Mouse (Mus musculus): ENCODE measurements around the gene Ush2a. TPM values are rescaled to one million over a fixed set of nuclear protein-coding genes. Genes with fewer than 3 reads are reported as not detected.

The Ush2a gene
- polyA plus RNA-seq, 1 experiment from 2014 or later = 0.09 TPM

GRCm38 (mm10) chr1:188407176-188407575 is 145.4 kb downstream of the Ush2a start:
- Histone ChIP-seq H3K4me3 (no peak overlapping the region), H3K4me1 (no peaks in the 10 kb centered on the region), H3K27me3 (replicated peaks; ENCODE audit: low read depth, poor library complexity, severe bottlenecking) (no peaks in the 10 kb centered on the region), H3K9me3 (no peaks in the 10 kb centered on the region), H3K27ac (replicated peaks) (no peak overlapping the region), H3K36me3 (replicated peaks) (no peaks in the 10 kb centered on the region)
- no peak for DNase-seq (ENCODE audit: low spot score)
- 95% methylated on average over 4 of the region's 4 CpGs for WGBS

GRCm38 (mm10) chr1:188407613-188408386 is 146.0 kb downstream of the Ush2a start:
- WGBS = 82% methylated on average over 8 of the region's 8 CpGs
- Histone ChIP-seq H3K27me3 (replicated peaks; ENCODE audit: low read depth, poor library complexity, severe bottlenecking) (no peaks in the 10 kb centered on the region), H3K4me1 (no peaks in the 10 kb centered on the region), H3K27ac (replicated peaks) (no peak overlapping the region), H3K36me3 (replicated peaks) (no peaks in the 10 kb centered on the region), H3K4me3 (no peak overlapping the region), H3K9me3 (no peaks in the 10 kb centered on the region)
- no peak for DNase-seq (ENCODE audit: low spot score)

GRCm38 (mm10) chr1:188410547-188410946 is 148.7 kb downstream of the Ush2a start:
- Histone ChIP-seq H3K27me3 (replicated peaks; ENCODE audit: low read depth, poor library complexity, severe bottlenecking) (no peaks in the 10 kb centered on the region), H3K4me3 (no peak overlapping the region), H3K27ac (replicated peaks) (no peak overlapping the region), H3K9me3 (no peaks in the 10 kb centered on the region), H3K4me1 (no peaks in the 10 kb centered on the region), H3K36me3 (replicated peaks) (no peaks in the 10 kb centered on the region)
- 89% methylated on average over 3 of the region's 3 CpGs for WGBS
- DNase-seq (ENCODE audit: low spot score) = no peak

GRCm38 (mm10) chr1:188420543-188420942 is 158.7 kb downstream of the Ush2a start:
- WGBS = 85% methylated on average over 2 of the region's 2 CpGs
- Histone ChIP-seq H3K4me3 (no peak overlapping the region), H3K27ac (replicated peaks) (no peak overlapping the region), H3K9me3 (no peaks in the 10 kb centered on the region), H3K27me3 (replicated peaks; ENCODE audit: low read depth, poor library complexity, severe bottlenecking) (no peaks in the 10 kb centered on the region), H3K4me1 (peaks cover 5% of the 10 kb centered on the region; the same call in 1 of the 2 replicates), H3K36me3 (replicated peaks) (no peaks in the 10 kb centered on the region)
- DNase-seq (ENCODE audit: low spot score) = no peak

GRCm38 (mm10) chr1:188428172-188428571 is 166.3 kb downstream of the Ush2a start:
- Histone ChIP-seq H3K9me3 (no peaks in the 10 kb centered on the region), H3K4me1 (no peaks in the 10 kb centered on the region), H3K27me3 (replicated peaks; ENCODE audit: low read depth, poor library complexity, severe bottlenecking) (no peaks in the 10 kb centered on the region), H3K4me3 (no peak overlapping the region), H3K36me3 (replicated peaks) (no peaks in the 10 kb centered on the region), H3K27ac (replicated peaks) (no peak overlapping the region)
- WGBS = 85% methylated on average over 6 of the region's 6 CpGs
- no peak for DNase-seq (ENCODE audit: low spot score)

- Histone ChIP-seq H3K9me3 (no peaks in the 10 kb centered on the region), H3K27me3 (replicated peaks; ENCODE audit: low read depth, poor library complexity, severe bottlenecking) (no peaks in the 10 kb centered on the region), H3K4me3 (no peak overlapping the region), H3K27ac (replicated peaks) (no peak overlapping the region), H3K4me1 (no peaks in the 10 kb centered on the region), H3K36me3 (replicated peaks) (no peaks in the 10 kb centered on the region)
- WGBS = 78% methylated on average over 3 of the region's 3 CpGs
- no peak for DNase-seq (ENCODE audit: low spot score)
Measured at GRCm38 (mm10) chr1:188430689-188431088, 168.9 kb downstream of the Ush2a start.

GRCm38 (mm10) chr1:188447964-188448363 is 186.1 kb downstream of the Ush2a start:
- H3K27me3 ChIP-seq (replicated peaks; ENCODE audit: low read depth, poor library complexity, severe bottlenecking) = no peaks in the 10 kb centered on the region
- H3K36me3 ChIP-seq (replicated peaks) = no peaks in the 10 kb centered on the region
- no peak overlapping the region for H3K4me3 ChIP-seq
- DNase-seq (ENCODE audit: low spot score) = no peak
- no peaks in the 10 kb centered on the region for H3K4me1 ChIP-seq
- 65% methylated on average over 5 of the region's 5 CpGs for WGBS
- no peak overlapping the region for H3K27ac ChIP-seq (replicated peaks)
- H3K9me3 ChIP-seq = no peaks in the 10 kb centered on the region

- Histone ChIP-seq H3K27me3 (replicated peaks; ENCODE audit: low read depth, poor library complexity, severe bottlenecking) (no peaks in the 10 kb centered on the region), H3K36me3 (replicated peaks) (no peaks in the 10 kb centered on the region), H3K4me3 (no peak overlapping the region), H3K9me3 (no peaks in the 10 kb centered on the region), H3K27ac (replicated peaks) (no peak overlapping the region), H3K4me1 (no peaks in the 10 kb centered on the region)
- no peak for DNase-seq (ENCODE audit: low spot score)
- WGBS = 80% methylated on average over 13 of the region's 13 CpGs
Measured at GRCm38 (mm10) chr1:188456466-188457175, 194.8 kb downstream of the Ush2a start.

- Histone ChIP-seq H3K9me3 (no peaks in the 10 kb centered on the region), H3K36me3 (replicated peaks) (no peaks in the 10 kb centered on the region), H3K27me3 (replicated peaks; ENCODE audit: low read depth, poor library complexity, severe bottlenecking) (no peaks in the 10 kb centered on the region), H3K4me3 (no peak overlapping the region), H3K4me1 (no peaks in the 10 kb centered on the region), H3K27ac (replicated peaks) (no peak overlapping the region)
- WGBS = 72% methylated on average over 13 of the region's 13 CpGs
- no peak for DNase-seq (ENCODE audit: low spot score)
Measured at GRCm38 (mm10) chr1:188457221-188458008, 195.6 kb downstream of the Ush2a start.

- Histone ChIP-seq H3K36me3 (replicated peaks) (no peaks in the 10 kb centered on the region), H3K9me3 (no peaks in the 10 kb centered on the region), H3K27me3 (replicated peaks; ENCODE audit: low read depth, poor library complexity, severe bottlenecking) (no peaks in the 10 kb centered on the region), H3K4me3 (no peak overlapping the region), H3K4me1 (no peaks in the 10 kb centered on the region), H3K27ac (replicated peaks) (no peak overlapping the region)
- DNase-seq (ENCODE audit: low spot score) = no peak
- 84% methylated on average over 2 of the region's 2 CpGs for WGBS
Measured at GRCm38 (mm10) chr1:188461203-188461602, 199.4 kb downstream of the Ush2a start.

- DNase-seq (ENCODE audit: low spot score) = no peak
- Histone ChIP-seq H3K27ac (replicated peaks) (no peak overlapping the region), H3K27me3 (replicated peaks; ENCODE audit: low read depth, poor library complexity, severe bottlenecking) (no peaks in the 10 kb centered on the region), H3K4me3 (no peak overlapping the region), H3K4me1 (no peaks in the 10 kb centered on the region), H3K9me3 (no peaks in the 10 kb centered on the region), H3K36me3 (replicated peaks) (no peaks in the 10 kb centered on the region)
Measured at GRCm38 (mm10) chr1:188464653-188465052, 202.8 kb downstream of the Ush2a start.

- no peak for DNase-seq (ENCODE audit: low spot score)
- Histone ChIP-seq H3K4me3 (no peak overlapping the region), H3K4me1 (no peaks in the 10 kb centered on the region), H3K36me3 (replicated peaks) (no peaks in the 10 kb centered on the region), H3K27ac (replicated peaks) (no peak overlapping the region), H3K9me3 (no peaks in the 10 kb centered on the region), H3K27me3 (replicated peaks; ENCODE audit: low read depth, poor library complexity, severe bottlenecking) (no peaks in the 10 kb centered on the region)
- 92% methylated on average over 10 of the region's 10 CpGs for WGBS
Measured at GRCm38 (mm10) chr1:188468371-188468783, 206.6 kb downstream of the Ush2a start.

Measured in embryonic facial prominence, embryonic 10.5 days (tissue).